Mouse (Mus musculus) spleen, embryonic (tissue): ENCODE measurements around the gene Crisp2.

ENCODE experiments used
- CTCF ChIA-PET: fragments of 350-600 bp; sonication (Branson Sonifier 250); formaldehyde crosslinking; loops from one replicate; lab custom pipeline; 2022; lab: Charles Lee

The Crisp2 gene

GRCm38 (mm10) chr17:40716273-40716672 is 90.5 kb downstream of the Crisp2 start:
- CTCF ChIA-PET: no interaction called here
